Mouse (Mus musculus) spleen, postnatal 4 days (tissue): ENCODE measurements around the gene Cyb561d2.
A peak's percentile ranks its signal among the peaks of the same experiment; 100 is the strongest.

ENCODE experiments used
- DNase-seq, 2 experiments: peaks; one replicate each; pipeline ENCODE4 v3.0.0; 2022; ENCODE audit warnings: low spot score in 2 of 2

The Cyb561d2 gene

DNA sequence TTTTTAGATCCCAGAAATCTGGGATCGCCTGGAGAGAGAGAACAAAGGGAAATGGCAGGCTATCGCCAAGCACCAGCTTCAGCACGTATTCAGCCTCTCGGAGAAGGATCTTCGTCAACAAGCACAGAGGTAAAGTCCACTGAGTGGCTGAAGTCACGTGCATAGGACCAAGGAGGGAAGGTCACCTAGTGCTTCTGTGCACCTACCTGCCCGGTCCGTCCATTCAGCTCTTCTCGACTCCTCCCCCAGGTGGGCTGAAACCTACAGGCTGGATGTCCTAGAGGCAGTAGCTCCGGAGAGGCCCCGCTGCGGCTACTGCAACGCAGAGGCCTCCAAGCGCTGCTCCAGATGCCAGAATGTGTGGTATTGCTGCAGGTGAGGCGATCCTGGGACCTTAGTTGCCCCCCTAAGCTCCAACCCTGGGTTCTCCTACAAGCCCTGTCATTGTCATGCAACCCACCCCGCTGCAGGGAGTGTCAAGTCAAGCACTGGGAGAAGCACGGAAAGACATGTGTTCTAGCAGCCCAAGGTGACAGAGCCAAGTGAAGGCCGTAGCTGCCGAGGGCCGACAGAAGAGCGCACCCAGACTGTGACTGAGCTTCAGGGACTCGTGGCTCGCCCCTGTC lies 8.6 kb upstream of the Cyb561d2 start:
- no peak for DNase-seq

DNA sequence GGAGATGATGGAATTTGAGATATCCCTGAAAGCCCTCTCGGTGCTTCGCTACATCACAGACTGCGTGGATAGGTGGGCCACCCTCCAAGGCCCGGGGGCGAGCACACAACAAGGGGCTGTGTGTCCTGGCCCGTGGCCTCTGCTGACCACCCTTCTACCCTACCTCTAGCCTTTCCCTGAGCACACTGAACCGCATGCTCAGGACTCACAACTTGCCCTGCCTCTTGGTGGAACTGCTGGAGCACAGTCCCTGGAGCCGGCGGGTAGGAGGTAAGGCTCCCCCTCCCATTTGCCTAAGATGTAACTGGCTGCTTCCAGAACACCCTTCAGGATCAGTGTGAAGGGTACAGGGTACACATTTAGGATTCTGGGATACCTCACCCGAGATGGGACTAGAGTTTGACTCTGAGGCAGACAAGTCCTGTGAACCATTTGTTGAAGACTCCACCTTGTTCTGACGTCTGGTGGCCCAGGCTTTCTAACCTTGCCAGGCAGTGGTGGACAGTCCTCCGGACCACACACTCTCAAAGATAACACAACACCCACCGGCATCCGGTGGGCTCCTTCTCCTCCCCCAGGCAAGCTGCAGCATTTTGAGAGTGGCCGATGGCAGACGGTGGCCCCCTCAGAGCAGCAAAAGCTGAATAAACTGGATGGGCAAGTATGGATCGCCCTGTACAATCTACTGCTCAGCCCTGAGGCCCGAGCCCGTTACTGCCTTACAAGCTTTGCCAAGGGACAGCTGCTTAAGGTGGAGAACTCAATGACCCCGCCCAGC lies 7.5 kb upstream of the Cyb561d2 start:
- no peak for DNase-seq

GRCm38 (mm10) chr9:107548820-107549219 lies 6.8 kb upstream of the Cyb561d2 start:
- DNase-seq, result no peak

DNA sequence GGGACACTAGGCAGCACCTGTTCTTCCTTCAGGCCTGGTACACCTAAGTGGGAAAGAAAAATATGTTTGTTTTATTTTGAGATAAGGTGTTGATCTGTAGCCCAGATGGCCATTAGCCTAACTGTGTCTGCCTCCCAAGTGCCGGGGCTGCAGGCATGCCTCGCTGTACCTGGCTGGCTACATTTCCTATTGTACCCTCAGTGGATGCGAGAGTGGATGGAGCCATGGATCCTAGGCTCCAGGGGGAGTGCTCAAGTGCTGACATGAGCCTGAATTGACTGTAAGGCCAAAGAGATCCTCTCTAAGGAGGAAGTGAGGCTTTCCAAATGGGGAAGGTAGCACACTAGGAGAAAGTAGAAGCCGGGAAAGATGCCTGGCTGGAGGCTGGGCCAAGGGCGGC lies 6.0 kb upstream of the Cyb561d2 start:
- no peak for DNase-seq

GRCm38 (mm10) chr9:107547026-107547425 lies 5.0 kb upstream of the Cyb561d2 start, which contains the start of gene Zmynd10:
Zmynd10 (plus strand) TSS chr9:107547298.
- DNase-seq, result peak; percentile 85 to 90

GRCm38 (mm10) chr9:107545602-107546001 lies 3.6 kb upstream of the Cyb561d2 start:
- DNase-seq, result peak; percentile 79 to 95

GRCm38 (mm10) chr9:107545199-107545598 lies 3.2 kb upstream of the Cyb561d2 start:
- DNase-seq, result no peak

DNA sequence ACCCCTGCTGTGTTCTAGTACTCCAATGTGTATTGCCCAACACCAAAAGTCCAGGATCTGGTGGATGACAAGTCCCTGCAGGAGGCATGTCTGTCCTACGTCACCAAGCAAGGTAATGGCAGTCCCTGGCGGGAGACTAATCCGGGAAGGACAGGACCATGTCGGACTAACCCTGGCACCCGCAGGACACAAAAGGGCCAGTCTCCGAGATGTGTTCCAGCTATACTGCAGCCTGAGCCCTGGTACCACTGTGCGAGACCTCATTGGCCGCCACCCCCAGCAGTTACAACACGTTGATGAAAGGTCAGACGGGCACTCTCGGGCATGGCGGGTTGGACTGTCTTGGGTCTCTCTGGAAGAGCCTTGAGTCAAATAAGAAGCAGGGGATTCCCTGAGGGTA lies 2.7 kb upstream of the Cyb561d2 start:
- DNase-seq, result no peak

DNA sequence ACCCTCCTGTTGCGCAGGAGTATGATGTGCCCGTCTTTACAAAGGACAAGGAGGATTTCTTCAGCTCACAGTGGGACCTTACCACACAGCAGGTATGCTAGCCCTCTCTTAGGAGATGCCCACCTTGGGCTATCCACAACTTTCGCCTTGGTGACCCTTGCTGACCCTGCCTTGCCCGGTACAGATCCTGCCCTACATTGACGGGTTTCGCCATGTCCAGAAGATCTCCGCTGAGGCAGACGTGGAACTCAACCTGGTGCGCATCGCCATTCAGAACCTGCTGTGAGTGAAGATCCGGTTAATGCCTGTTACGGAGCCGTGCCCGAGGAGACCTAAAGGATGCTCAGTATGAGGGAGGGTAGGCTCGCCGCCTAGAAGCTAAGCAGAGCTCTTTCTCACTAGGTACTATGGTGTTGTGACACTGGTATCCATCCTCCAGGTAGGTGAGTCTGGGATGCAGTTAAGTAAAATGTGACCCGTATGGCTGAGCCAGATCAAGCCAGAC lies 2.3 kb upstream of the Cyb561d2 start:
- DNase-seq, result no peak

DNA sequence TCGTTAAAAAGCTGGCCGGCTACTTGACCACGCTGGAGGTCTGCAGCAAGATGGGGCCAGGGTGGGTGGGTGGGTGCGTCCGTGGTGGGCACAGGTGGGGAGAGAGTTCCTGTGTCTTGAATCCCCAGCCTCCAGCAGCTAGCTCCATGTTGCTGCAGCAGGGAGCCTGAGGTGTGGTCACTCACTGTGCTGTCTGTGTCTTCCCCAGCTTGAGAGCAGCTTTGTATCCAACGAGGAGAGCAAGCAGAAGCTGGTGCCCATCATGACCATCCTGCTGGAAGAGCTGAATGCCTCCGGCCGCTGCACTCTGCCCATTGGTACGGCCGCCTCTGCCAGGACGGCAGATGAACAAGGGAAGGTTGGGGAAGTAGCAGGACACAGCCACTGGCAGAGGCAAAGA lies 1.3 kb upstream of the Cyb561d2 start:
- no peak for DNase-seq

- DNase-seq, result no peak
Observed at GRCm38 (mm10) chr9:107542721-107543120, 728 bp upstream of the Cyb561d2 start.

GRCm38 (mm10) chr9:107542352-107542686 lies 326 bp upstream of the Cyb561d2 start:
- no peak for DNase-seq

GRCm38 (mm10) chr9:107541005-107541404 lies 988 bp downstream of the Cyb561d2 start:
- DNase-seq, result no peak

DNA sequence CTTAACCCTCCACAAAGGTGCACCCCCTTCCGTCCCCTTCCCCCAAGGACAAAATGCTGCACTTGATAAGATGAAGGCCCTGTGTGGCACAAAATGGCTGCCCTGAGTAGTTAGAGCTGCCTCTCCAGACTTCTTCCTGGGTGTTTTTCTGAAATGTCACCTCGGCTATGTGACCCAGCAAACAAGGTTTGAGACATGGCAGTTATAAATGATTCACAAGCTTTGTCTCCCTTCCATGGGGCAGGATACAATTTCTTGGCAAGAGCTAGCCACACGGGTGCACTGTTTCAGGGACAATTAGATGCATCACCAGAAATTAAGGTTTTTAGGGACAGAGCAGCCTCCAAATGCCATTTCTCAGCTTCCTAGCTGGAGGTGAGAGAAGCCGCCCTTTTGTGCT lies 1.6 kb downstream of the Cyb561d2 start:
- no peak for DNase-seq

DNA sequence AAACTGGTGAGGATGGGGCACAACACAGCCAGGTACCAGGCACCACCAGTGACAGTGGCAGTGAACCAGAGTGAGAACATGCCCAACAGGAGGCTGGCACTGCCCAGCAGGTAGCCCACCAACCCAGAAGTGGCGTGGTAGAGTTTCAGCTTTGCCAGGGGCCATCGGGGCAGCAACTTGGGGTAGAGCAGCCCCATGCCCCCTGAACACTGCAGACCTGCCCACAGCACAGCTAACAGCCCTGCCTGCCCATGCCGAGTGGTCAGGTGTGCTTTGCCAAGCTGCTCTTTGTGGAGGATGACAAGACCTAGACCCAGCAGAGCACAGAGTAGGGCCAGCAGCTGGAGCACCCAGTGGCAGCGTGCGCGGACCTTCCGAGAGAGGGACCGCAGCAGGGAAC lies 2.1 kb downstream of the Cyb561d2 start:
- no peak for DNase-seq

- DNase-seq, result no peak
Observed at GRCm38 (mm10) chr9:107538711-107539110, 3.3 kb downstream of the Cyb561d2 start.

DNA sequence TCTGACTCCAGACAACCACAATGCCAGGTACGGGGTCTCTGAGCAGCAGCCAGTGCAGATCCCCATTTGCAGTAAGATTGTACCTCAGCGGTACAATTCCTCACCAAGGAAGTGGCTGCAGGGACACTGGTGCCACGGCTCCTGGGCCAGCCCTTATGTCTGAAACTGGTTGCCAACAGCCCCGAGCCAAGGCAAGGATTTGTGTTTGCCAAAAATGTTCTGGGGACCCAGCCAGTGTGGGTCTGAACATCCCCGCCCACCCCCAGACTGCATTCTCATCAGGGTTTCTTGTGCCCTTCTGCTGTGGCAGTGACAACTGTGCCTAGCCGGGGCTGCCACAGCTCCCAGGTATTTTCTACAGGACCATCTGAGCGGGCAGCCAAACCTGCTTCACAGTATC lies 3.8 kb downstream of the Cyb561d2 start:
- DNase-seq, result no peak

GRCm38 (mm10) chr9:107534408-107535202 lies 7.4 kb downstream of the Cyb561d2 start:
- DNase-seq, result peak; percentile 40 to 75

DNA sequence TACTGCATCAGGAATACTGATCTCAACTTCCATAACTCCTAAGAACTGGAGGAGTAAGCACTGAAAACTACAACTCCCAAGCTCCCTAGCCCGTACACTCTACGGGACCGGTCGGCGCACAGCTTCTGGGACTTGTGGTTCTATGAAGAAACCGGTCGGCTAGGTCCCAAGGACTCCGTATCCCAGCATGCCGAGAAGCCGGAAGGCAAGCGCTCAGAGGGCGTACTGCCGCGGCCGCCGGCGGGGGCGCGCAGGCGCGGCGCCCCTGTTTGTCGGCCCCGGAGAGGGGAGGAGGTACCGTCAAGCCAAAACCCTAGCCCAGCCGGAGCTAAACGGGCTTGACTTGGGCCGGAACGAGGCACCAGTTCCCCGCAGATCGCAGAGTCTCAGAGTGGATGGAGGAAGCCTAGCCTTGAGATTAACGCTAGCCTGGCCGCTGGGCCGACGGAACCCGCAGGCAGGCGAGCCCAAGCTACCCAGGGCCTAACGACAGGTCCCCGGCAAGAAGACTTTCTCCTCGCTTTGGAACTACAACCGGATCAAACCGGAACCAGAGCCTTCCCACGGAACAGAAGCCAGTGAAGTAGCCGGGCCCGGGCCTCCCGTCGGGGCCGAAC lies 8.1 kb downstream of the Cyb561d2 start, which contains the start of gene Tmem115:
TSS of gene Tmem115 (plus strand) at position 155 of the 617 bp plus-strand sequence.
- peak; percentile 87 to 91 for DNase-seq

DNA sequence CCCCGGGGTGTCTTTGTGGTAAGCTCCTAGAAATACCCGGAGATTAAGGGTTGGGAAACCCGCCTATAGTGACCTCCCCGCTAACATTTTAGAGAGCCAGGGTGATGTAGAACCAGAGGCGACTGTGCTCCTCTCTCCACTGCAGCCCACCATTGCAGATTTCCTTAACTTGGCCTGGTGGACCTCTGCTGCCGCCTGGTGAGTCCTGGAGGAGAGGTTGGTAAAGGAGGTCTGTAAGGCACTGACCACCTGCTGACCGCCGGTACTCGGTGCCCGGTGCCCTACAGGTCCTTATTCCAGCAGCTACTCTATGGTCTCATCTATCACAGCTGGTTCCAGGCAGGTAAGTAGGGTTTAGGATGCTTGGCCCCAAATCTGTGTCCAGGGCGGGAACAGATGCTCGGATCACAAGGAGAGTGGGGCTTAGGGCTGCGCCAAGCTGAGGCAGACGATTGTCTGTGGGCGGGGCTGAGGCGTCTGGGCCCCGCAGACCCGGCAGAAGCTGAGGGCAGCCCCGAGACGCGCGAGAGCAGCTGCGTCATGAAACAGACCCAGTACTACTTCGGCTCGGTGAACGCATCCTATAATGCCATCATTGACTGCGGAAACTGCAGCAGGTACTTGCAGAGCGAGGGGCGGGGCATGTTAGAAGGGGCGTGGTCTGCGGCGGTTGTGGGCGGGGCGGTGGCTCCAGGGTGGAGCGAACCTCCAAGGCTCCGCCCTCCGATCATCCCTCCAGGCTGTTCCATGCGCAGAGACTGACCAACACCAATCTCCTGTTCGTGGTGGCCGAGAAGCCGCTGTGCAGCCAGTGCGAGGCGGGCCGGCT lies 15.6 kb downstream of the Cyb561d2 start:
- peak; percentile 84 to 93 for DNase-seq

GRCm38 (mm10) chr9:107522400-107522711 lies 19.6 kb downstream of the Cyb561d2 start:
- no peak for DNase-seq
